In genomic region chr11:9047044-9047443, GRCm38 (mm10) we compare ENCODE assay signal across 16 mouse cellular contexts. TPM values are rescaled to one million over a fixed set of nuclear protein-coding genes. Genes with fewer than 3 reads are reported as not detected.
DNase-seq lines count a peak whose midpoint lies in the region; ATAC-seq lines count a peak whose summit lies in the region.
"Had no signal": no experiment of that assay in that cellular context is flagged by ENCODE, and none has a peak within 500 bp of the region (broad histone marks: within the 10 kb centered on the region; RNA-seq: fewer than 3 reads in every experiment).

No protein-coding gene starts in this region.

- no peak overlapping the region for H3K9ac ChIP-seq in heart, embryonic 15.5 days

- 35% methylated on average over 5 of the region's 5 CpGs for WGBS in heart, embryonic 15.5 days

- no peaks in the 10 kb centered on the region for H3K36me3 ChIP-seq in heart, embryonic 15.5 days

- H3K27ac ChIP-seq in heart, embryonic 15.5 days: peak overlapping the region; percentile 88

- 0 out of 2 replicates have a peak, but pooled peaks cover 4% of the 10 kb centered on the region for H3K27me3 ChIP-seq in heart, embryonic 15.5 days

- peak; percentile 76 for ATAC-seq in heart, embryonic 15.5 days (replicated peaks; ENCODE audit: insufficient number of reproducible peaks, insufficient read depth, low FRiP score, low read depth)
- ATAC-seq: hindbrain, embryonic 16.5 days had no signal

- peak; percentile 91 for DNase-seq in heart, adult 11 months
- DNase-seq in heart, postnatal 25 days (ENCODE audit: low spot score): no peak
- DNase-seq in right cerebral cortex, adult 18-20 months: peak; percentile 4
- no peak for DNase-seq in right cerebral cortex, postnatal 36 days (ENCODE audit: low spot score in 2 of 2)
- no peak for DNase-seq in thymus, postnatal 4 days
- DNase-seq in thymus, postnatal 0 days (ENCODE audit: low spot score): no peak
- no peak for DNase-seq in neural tube, embryonic 10.5 days (ENCODE audit: extremely low spot score, low spot score)
- DNase-seq: cerebellum, adult 2 months; gastrocnemius, postnatal 36 days; lung, postnatal 14 days; right cerebral cortex, postnatal 14 days; thymus, postnatal 36 days had no signal

- no peak overlapping the region for H3K4me3 ChIP-seq in heart, embryonic 15.5 days

- intact Hi-C loops in heart, postnatal 25 days (cut with DNase I): loop anchor here (5.0 kb wide), 1 partner anchor 35 kb away; the partner anchor contains the start of gene Hus1

- H3K9me3 ChIP-seq in heart, embryonic 15.5 days (replicated peaks): no peaks in the 10 kb centered on the region

- H3K4me1 ChIP-seq in heart, embryonic 15.5 days (replicated peaks): peaks cover 23% of the 10 kb centered on the region

- H3K4me2 ChIP-seq in heart, embryonic 15.5 days: peak overlapping the region; percentile 30
- H3K4me2 ChIP-seq: liver, embryonic 11.5 days had no signal

RNA-seq across cellular contexts. Expression of gene Gm11992, which starts 1.4 kb away (rescaled TPM):
- total RNA-seq in heart, postnatal 25 days (2021): under 1 TPM; 0.57 to 0.61 TPM
- polyA plus RNA-seq in heart, embryonic 15.5 days (2015; fragmentation: Nextera tagmentation; extraction: Ambion mirVana): 3.3 and 5.1 TPM in 2 replicates
- 0.31 and 0.43 TPM in 2 replicates for polyA plus RNA-seq in thymus, postnatal 0 days (2015; fragmentation: Nextera tagmentation; extraction: Ambion mirVana)
- total RNA-seq: gastrocnemius, postnatal 36 days had no signal

RNA-seq across cellular contexts. Expression of gene Sun3, which starts 1.7 kb away (rescaled TPM):
- total RNA-seq in heart, postnatal 25 days (2021): 1 to 10 TPM; 1.8 to 2.4 TPM
- 0.49 and 0.82 TPM in 2 replicates for polyA plus RNA-seq in heart, embryonic 15.5 days (2015; fragmentation: Nextera tagmentation; extraction: Ambion mirVana)
- 0.20 TPM in 1 of 2 replicates, not detected in the other for polyA plus RNA-seq in thymus, postnatal 0 days (2015; fragmentation: Nextera tagmentation; extraction: Ambion mirVana)
- total RNA-seq: gastrocnemius, postnatal 36 days; neutrophil, adult 5-6 weeks had no signal
- polyA plus RNA-seq: cerebellum, adult 2 months; liver, embryonic 11.5 days had no signal

RNA-seq across cellular contexts. Expression of gene Hus1, which starts 36.1 kb away (rescaled TPM):
- total RNA-seq in heart, postnatal 25 days (2021): 10 to 100 TPM; 12.1 TPM
- 12.3 and 12.6 TPM in 2 replicates for polyA plus RNA-seq in heart, embryonic 15.5 days (2015; fragmentation: Nextera tagmentation; extraction: Ambion mirVana)
- 9.4 and 9.5 TPM in 2 replicates for polyA plus RNA-seq in thymus, postnatal 0 days (2015; fragmentation: Nextera tagmentation; extraction: Ambion mirVana)

Comparison
In these comparisons a context has a peak if more than half of its experiments do, and no peak if none do; other contexts are left out.
1. DNase-seq: peak in heart, adult 11 months (single experiment) and right cerebral cortex, adult 18-20 months (single experiment); none in heart, postnatal 25 days (single experiment), right cerebral cortex, postnatal 36 days (0 of 2), thymus, postnatal 4 days (single experiment), thymus, postnatal 0 days (single experiment) and neural tube, embryonic 10.5 days (single experiment).